Mouse (Mus musculus) WW6 (cell line): ENCODE results near the gene Hist2h2ac.
"Not testable (repeated sequence)": the region's sequence is repeated elsewhere in the genome, so short reads cannot be mapped to it uniquely, and the experiment has no call there.

Experiments used
- DNase-seq: peaks from one replicate; pipeline ENCODE4 v3.0.0-alpha.2; 2013; ENCODE audit warnings: low read depth, low spot score

Hist2h2ac gene

DNA sequence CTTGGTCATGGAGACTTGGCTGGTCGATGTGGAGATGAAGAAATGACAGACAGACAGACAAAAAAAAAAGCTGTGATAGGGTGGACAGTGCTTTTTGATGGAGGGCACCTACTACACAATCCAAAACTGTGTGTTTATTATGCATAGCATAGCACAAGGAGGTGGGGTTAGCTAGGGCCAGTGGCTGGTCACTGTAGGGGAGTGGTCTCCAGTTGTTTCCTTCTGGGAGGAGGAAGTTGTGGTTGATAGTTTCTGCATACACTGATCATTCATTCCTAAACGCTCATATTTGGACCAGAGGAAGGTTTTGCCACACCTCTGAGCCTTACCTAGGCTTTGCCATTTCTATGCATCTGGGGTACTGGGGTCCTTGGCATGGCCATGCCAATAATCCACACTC lies 9.7 kb upstream of the Hist2h2ac start:
- DNase-seq, result no peak

DNA sequence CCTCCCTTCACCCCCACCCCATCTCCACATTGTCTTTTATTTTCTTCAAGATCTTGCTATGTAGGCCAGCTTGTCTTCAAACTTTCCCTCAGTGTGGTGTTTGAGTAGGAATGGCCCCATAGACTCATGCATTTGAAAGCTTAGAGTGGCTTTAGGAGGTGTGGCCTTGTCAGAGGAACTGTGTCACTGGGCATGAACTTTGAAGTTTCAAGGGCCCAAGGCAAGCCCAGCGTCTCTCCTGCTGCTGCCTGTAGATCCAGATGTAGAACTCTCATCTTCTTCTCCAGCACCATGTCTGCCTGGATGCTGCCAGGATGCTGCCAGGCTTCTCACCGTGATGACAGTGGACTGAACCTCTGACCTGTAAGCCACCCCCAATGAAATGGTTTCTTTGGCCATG lies 8.1 kb upstream of the Hist2h2ac start:
- DNase-seq, result no peak

DNA sequence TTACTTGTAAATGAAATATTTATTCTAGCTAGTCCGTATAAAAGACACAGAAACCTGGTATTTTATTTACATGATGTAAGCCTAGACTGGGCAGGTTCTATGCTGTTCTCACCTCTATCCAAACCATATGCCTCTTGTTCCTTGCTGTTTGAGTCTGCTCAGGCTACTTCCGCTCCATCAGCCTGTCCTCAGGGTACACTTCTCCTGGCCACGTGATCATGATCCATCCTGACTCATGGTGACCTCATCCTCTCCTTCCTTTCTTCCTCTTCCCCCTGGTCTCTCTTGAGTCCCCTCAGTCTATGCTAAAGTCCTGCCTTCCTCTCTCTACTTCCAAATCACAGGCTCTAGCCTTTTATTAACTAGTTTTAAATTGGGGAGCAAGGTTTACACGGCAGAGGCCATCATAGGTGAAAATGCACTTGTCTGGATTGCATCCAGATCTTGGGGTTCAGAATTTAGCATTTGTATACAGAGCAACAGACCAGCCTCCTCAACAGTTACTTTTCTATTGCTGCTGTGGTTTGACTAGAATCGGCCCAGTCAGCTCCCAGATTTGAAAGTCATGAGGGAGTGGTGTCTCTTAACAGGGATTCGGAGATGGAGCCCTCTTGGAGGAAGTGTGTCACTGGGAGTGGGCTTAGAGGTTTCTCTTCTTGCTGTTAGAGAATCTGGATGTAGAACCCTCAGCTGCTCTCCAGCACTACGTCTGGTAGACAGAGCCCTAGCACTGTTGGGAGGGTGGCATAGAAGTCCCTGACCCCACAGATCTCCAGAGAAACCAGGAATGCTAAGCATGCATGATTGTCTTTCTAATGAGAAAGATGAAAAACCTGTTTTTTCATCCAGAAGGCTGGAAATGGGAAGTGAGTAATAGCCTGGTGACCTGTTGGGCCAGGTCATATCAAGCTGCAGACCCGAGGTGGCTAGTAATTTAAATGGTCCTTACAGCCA lies 6.3 kb upstream of the Hist2h2ac start:
- DNase-seq, result no peak

DNA sequence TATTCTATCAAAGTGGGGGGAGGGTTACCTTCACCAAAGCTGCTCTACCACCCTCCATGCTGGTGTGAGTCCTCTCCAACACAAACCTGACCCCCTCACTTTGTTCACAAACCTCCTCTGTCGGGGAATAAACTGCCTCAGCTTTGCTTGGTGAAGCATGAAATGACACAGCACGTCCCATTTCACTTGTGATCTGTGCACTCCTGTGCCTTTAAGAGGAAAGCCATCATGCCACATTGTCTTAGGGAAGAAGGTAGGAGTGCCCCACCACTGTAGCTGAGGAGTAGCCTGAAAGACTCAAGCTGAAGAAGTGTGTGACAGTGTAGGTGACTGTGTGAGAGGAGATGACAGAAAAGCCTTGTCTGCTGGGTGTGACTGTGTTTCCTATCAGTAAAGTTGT lies 4.7 kb upstream of the Hist2h2ac start:
- no peak for DNase-seq

DNA sequence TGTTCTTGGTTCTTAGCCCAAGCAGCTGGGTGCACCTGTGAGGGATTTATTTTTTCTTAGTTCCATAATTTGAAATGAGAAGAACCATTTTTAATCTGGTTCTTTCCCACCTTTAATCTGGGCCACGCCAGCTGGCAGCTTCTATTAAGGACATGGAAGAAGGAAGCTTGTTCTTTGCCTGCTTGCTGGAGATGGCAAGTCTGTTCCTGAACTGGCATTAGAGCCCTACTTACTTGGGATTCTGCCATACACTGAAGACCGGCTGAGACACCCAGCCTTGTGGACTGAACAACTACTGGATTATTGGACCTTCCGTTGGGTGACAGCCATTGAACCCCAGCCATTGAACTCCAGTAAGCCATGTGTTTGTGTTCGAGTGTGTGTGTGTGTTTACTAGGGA lies 2.1 kb upstream of the Hist2h2ac start:
- DNase-seq, result no peak

DNA sequence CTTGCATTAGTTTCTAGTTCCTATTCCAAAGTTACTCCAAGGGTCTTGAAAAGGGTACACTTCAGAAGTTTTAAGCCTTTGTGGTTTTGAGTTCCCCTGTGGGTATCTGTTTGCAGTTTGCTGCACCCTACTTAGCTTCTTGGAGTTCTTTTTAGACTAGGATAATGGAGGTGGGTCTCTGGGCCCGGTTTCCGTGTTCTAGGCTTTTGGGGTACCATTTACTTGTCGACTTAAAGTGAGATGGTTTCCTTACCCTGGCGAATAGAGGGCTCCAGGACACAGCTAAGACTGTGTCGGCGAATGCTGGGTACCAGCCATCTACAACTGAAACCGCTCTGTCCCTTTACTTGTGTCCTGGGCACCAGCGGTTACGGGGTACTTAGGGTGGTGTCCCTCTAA lies 959 bp upstream of the Hist2h2ac start:
- DNase-seq, result no peak

DNA sequence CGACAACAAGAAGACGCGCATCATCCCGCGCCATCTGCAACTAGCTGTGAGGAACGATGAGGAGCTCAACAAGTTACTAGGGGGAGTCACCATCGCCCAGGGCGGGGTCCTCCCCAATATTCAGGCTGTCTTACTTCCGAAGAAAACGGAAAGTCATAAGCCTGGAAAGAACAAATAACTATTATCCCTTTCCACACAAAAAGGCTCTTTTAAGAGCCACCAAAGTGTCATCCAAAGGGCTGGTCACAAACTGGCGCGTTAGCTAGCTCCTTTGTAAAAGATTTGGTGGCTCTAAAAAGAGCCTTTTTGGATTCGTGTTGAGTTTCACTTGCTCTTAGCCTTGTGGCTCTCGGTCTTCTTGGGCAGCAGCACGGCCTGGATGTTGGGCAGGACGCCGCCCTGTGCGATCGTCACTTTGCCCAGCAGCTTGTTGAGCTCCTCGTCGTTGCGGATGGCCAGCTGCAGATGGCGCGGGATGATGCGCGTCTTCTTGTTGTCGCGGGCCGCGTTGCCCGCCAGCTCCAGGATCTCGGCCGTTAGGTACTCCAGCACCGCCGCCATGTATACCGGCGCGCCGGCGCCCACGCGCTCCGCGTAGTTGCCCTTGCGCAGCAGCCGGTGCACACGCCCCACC lies 432 bp downstream of the Hist2h2ac start:
- not testable (repeated sequence) for DNase-seq

DNA sequence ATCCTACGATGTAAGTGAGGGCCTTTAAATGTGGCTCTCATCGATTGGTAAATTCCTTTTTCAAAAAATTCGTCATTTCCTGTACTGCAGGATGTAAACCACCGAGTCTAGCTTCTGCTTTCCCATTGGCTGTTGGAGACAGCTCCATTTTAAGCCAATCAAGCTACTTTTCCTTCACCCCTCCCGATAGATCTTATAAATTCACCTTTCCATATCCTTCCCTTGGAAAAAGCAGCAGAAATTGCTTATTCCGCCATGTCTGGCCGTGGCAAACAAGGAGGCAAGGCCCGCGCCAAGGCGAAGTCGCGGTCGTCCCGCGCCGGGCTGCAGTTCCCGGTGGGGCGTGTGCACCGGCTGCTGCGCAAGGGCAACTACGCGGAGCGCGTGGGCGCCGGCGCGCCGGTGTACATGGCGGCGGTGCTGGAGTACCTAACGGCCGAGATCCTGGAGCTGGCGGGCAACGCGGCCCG lies 984 bp downstream of the Hist2h2ac start, which contains the start of the genes Bola1 and Hist2h2ab:
Gene Bola1, minus strand, starts transcription at position 49 of the 470 bp plus-strand sequence.
Gene Hist2h2ab, plus strand, starts transcription at position 205 of the 470 bp plus-strand sequence.
- no peak for DNase-seq

DNA sequence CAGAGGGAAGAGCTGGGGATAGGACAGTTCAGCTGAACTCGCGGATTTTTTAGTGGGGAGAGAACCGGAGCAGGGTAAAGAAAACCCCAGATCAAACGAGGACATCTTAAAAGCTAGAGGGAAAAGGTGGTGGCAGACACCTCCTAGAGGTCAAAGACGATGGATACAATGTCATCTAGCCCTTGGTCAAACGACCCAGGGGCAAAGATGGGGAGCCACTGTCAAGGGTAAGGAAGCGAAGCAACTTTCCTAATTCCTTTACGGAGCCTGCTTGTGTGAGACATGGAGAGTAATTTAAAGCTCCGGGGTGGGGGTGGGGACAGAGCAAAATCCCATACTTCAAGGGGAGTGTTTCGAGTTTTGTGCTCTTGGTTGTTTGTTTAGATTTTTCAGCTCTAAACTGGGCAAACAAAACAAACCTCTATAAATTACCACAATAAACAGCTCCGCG lies 1.5 kb downstream of the Hist2h2ac start:
- no peak for DNase-seq

DNA sequence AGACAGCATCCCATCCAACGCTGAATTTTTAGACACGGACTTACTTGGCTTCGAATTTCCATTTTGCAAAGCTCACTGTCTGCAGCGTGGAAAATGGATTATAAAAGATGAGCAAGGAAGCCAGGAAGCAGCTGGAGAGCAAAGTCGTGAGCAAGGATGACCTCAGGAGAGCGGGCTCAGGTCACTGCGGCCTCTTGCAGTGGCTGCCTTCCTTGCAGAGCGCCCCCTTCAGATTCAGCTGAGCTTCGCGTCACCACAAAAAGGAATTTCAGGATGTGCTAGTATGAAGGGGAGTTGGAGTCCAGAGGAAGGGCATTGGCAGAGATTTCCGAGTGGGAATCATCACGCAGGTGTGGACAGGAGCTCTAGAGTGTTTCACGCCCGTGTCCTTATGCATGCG lies 11.4 kb downstream of the Hist2h2ac start:
- DNase-seq, result no peak

DNA sequence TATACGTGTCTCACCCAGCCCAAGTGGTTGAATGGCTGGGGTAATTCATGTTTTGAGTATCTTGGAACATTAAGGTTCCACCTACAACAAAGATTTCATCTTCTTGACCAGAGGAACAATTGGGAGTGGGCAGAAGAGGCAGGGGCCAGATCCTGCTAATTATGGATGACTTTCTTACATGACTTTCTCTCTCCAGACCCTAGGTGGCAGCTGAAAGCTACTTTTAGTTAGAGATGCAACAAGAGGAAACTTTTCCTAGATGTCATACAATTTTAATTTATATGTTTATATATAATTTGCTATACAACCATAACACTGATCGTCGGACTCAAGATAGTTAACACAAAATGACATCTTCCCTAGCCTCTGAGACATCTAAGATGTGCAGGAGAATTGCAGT lies 12.9 kb downstream of the Hist2h2ac start:
- no peak for DNase-seq

DNA sequence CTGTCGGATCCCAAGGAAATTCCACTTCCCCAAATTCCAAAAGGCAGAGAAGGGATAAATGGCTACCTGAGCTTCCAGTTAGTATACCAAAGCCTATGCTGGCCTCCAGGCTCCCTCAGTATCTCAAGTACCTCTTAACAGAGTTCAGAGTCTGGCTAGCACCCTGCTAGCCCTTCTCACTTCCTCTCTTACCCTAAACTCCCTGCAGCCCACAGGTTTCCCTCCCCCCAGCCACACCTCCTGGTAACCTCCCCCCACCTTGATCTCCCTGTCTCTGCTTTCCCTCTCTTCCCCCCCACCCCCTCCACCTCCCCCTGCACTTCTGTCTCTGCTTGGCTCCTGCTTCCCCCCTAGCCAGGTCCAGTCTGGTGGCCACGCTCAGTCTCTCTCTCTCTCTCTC lies 20.9 kb downstream of the Hist2h2ac start:
- no peak for DNase-seq

DNA sequence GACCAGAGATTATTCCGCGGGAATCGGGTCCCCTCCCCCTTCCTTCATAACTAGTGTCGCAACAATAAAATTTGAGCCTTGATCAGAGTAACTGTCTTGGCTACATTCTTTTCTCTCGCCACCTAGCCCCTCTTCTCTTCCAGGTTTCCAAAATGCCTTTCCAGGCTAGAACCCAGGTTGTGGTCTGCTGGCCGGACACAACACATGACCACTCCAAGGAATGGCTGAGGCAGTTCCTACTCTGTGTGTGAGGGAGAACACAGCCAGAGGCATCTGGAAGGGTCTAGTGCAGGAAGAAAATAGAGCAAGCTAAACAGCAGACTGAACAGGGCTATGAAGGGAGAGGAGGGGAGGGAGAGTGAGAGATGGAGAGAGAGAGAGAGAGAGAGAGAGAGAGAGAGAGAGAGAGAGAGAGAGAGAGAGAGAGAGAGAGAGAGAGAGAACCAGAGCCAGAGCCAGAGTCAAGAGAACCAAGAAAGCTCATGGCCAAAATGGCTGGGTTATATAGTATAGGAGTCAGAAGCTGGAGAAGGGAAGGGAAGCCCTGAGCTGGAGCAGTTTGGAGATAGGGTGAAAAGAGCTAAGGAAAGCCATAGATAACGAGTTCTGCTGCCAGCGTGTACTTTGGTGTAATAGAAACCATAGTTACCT lies 22.0 kb downstream of the Hist2h2ac start:
- not testable (repeated sequence) for DNase-seq

DNA sequence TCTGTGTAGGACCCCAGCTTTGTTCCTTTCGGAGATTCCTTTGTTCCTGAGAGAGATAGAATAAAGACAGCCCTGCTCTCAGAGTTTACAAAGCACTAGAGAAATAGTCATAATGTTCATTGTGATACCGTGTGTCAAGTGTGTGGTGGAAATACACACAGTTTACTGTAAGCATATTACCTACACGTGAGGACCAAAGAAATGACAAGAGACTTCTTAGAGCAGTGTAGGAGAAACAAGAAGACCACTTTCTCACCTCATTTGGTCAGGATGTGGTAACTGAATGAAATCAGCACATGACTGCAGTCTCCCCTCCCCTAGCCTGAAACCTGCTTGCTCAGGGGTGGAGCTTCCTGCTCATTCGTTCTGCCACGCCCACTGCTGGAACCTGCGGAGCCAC lies 22.5 kb downstream of the Hist2h2ac start:
- DNase-seq, result no peak

DNA sequence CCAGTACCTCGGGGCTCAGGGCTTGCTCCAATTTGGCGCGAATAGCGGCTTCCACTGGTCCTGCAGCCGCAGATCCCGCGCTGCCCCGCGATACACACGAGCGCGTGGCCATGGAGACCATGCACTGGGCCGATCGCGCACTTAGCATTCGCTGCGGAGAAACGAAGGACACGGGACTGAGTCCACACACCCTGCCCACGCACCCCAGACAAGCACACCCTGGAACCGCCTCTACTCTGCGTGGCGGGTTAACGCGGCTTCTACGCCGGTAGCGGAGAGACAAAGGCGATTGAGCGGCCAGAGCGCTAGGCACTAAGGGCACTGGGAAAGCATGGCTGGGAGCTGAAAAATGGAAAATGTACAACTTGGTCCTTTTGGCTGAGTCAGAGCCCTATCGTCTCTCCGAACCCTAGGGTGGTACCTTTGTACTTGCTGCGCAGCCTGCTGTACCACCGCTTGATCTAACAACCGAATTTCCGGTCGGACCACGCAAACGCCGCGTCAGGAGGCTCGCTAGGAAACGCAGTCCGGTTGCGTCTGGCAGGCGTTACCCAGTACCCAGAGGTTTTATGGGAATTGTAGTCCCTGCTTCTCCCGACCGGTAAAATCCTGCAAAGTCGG lies 23.4 kb downstream of the Hist2h2ac start:
- no peak for DNase-seq

DNA sequence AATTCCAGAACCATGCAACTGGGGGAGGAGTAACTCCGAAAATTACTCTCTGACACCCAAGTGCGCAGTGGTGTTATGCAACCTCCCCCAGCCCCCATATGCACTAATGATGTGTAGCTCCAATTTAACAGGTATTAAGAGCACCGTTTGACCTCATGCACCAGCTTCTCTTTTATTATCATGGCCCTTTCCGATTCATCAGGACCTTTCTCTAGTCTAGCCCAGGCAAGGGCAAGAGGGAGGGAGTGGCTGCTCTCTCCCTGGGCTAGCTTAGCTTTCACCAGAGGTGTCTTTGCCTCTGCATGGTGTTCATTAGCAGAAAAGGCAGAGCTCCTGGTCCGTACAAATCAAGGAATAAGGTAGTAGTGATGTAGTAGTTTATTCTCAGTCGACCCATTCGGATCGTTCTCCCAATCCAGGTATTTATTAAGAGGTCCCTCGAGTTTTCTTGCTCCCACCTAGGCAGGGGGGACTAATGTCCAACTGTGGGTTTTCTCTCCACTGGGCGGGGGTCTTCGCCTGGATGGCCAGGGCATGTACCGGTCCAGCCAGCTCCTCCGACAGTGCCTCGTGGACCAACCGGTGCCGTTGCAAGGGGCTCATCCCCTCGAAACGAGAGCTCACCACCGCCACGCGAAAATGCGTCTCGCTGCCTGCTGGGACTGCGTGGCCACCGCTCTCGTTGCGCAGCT lies 24.1 kb downstream of the Hist2h2ac start:
- DNase-seq, result no peak

DNA sequence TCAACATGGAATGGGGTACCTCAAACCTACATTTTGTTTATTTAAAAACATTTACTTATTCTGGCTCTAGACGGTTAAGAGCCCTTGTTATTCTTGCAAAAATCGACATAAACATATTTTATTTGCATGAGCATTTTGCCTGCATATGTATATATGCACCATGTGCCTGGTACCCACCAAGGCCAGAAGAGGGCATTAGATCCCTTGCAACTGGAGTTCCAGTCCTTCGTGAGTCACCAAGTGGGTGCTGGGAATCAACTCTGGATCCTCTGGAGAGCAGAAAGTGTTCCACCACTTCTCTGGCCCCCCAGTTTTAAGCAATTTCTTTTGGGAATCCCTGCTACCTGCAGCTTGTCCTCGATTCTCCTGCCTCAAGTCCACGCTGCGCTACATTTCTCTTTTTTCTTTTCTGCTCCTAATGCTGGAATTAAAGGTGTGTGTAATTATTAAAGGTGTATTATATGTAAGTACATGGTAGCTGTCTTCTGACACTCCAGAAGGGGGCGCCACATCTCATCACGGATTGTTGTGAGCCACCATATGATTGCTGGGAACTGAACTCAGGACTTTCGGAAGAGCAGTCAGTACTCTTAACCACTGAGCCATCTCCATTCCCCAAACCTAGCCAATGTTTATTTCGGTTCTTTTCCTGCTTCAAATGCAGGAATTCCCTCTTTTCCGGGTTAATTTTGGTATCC lies 24.9 kb downstream of the Hist2h2ac start:
- no peak for DNase-seq

DNA sequence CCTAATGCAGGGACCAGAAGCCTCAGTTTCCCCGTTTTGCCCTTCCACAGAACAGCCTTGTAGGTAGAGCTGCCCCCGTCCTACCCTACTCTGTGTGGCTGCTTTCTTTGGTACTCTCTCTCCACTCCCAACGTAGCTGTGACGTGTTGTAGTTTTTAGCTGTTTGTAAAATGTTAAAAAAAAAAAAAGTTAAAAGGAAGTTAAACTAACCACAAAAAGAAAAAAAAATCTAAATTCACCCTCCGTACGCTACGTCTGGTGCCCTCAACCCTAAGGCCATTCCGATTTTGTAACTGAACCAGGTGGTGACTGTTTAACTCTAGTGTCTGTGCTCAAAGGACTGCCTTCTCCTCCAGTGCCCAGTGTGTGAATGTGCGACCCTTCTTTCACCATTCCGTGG lies 25.7 kb downstream of the Hist2h2ac start:
- DNase-seq, result no peak

DNA sequence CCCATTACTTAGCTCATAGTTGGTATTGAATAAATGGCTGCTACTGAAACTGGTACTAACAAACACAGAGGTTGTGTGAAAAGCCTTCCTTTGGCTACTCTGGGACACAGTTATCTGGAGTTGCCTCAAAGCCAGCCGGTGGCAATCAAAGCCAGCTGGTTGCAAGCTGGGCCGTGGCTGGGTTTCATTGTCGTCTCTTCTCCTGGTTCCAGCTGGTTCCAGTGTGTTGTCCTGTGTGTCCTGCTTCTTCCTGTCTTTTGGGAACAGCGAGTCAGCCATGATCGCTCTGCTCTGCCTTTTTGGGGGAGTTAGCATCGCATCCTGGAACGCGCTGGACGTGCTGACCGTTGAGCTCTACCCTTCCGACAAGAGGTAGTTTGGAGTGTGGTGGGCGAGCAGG lies 27.7 kb downstream of the Hist2h2ac start:
- no peak for DNase-seq

DNA sequence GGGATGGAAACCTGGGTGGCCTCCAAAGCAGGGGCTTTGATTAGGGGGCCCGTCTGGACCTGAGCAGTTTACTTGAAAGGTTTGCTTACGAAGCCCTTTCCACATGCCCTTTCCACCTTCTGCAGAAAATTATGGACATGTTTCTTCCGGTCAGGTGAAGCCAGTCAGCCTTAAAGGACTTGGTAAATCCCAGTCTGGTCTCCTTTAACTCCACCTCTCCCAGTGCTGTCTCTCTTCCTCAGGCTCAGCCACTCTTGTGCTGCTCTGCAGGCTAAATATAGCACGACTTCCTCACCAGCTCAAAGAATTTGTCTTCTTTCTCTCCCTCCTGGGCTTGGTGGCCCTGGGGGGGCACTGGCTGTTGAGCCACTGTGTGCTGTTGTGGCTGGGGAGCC lies 38.3 kb downstream of the Hist2h2ac start:
- no peak for DNase-seq
